12 mouse cellular contexts compared by ENCODE assay signal in genomic region chr4:58210557-58211090, GRCm38 (mm10). TPM values are rescaled to one million over a fixed set of nuclear protein-coding genes. Genes with fewer than 3 reads are reported as not detected.
A peak's percentile ranks its signal among the peaks of the same experiment; 100 is the strongest.
DNase-seq lines count a peak whose midpoint lies in the region; ATAC-seq and TF ChIP-seq lines count a peak whose summit lies in the region.
"Had no signal": no experiment of that assay in that cellular context is flagged by ENCODE, and none has a peak within 500 bp of the region (broad histone marks: within the 10 kb centered on the region; RNA-seq: fewer than 3 reads in every experiment).

No protein-coding gene starts in this region.

- no peaks in the 10 kb centered on the region for H3K36me3 ChIP-seq in kidney, postnatal 0 days (ENCODE audit: insufficient read depth, low read length)
- no peaks in the 10 kb centered on the region for H3K36me3 ChIP-seq in kidney, embryonic 15.5 days
- H3K36me3 ChIP-seq in ES-Bruce4 (ENCODE audit: control insufficient read depth, insufficient read depth, low read length, poor library complexity, severe bottlenecking): no peaks in the 10 kb centered on the region
- H3K36me3 ChIP-seq in forebrain, embryonic 15.5 days: no peaks in the 10 kb centered on the region
- H3K36me3 ChIP-seq: limb, embryonic 12.5 days had no signal

- DNase-seq in kidney, postnatal 0 days (ENCODE audit: low spot score): peak; percentile 48
- peak; percentile 5 for DNase-seq in ZHBTc4 (ENCODE audit: low read depth, low spot score)
- DNase-seq: gastrocnemius, postnatal 10 days; kidney, postnatal 25 days had no signal

- ATAC-seq in kidney, postnatal 0 days (replicated peaks; ENCODE audit: low FRiP score, low read depth): no peak
- ATAC-seq in kidney, embryonic 15.5 days (replicated peaks; ENCODE audit: low FRiP score): no peak
- no peak for ATAC-seq in erythroid progenitor cell, adult 5-6 weeks (replicated peaks; ENCODE audit: low FRiP score, poor library complexity, severe bottlenecking)
- ATAC-seq in forebrain, embryonic 15.5 days (replicated peaks): no peak
- ATAC-seq: activated CD4-positive, CD25-positive, alpha-beta regulatory T cell, adult 4 months had no signal

- no peak overlapping the region for H3K4me3 ChIP-seq in kidney, postnatal 0 days (replicated peaks; ENCODE audit: low read depth, low read length)
- no peak overlapping the region for H3K4me3 ChIP-seq in kidney, embryonic 15.5 days (replicated peaks)
- no peak overlapping the region for H3K4me3 ChIP-seq in ES-Bruce4 (ENCODE audit: low read depth, low read length)
- H3K4me3 ChIP-seq in cortical plate, adult 2 months (ENCODE audit: insufficient read depth, low read length): no peak overlapping the region
- no peak overlapping the region for H3K4me3 ChIP-seq in forebrain, embryonic 15.5 days
- H3K4me3 ChIP-seq: limb, embryonic 12.5 days; megakaryocyte, embryonic 14.5 days had no signal

- no peaks in the 10 kb centered on the region for H3K4me1 ChIP-seq in kidney, postnatal 0 days (replicated peaks; ENCODE audit: insufficient read depth, low read length)
- peaks cover 15% of the 10 kb centered on the region for H3K4me1 ChIP-seq in kidney, embryonic 15.5 days
- no peaks in the 10 kb centered on the region for H3K4me1 ChIP-seq in ES-Bruce4 (ENCODE audit: control insufficient read depth, insufficient read depth, low read length)
- H3K4me1 ChIP-seq in cortical plate, adult 2 months (ENCODE audit: control insufficient read depth, insufficient read depth, low read length): no peaks in the 10 kb centered on the region
- H3K4me1 ChIP-seq in forebrain, embryonic 15.5 days: peaks cover 9% of the 10 kb centered on the region

- TF ChIP-seq CTCF in kidney, postnatal 0 days (IDR thresholded peaks at IDR 0.05; ENCODE audit: low read depth): peak; percentile 55
- peak; percentile 48 for TF ChIP-seq CTCF in ES-Bruce4 (IDR thresholded peaks at IDR 0.05; ENCODE audit: low read depth, low read length)
- 0 out of 2 replicates have a peak, but pooled peaks have one; percentile 4 for TF ChIP-seq CTCF in cortical plate, adult 2 months (IDR thresholded peaks at IDR 0.05; ENCODE audit: extremely low read depth, insufficient read depth, low read length)

- no peaks in the 10 kb centered on the region for H3K9me3 ChIP-seq in kidney, postnatal 0 days (replicated peaks; ENCODE audit: low read length)
- no peaks in the 10 kb centered on the region for H3K9me3 ChIP-seq in kidney, embryonic 15.5 days (replicated peaks)
- H3K9me3 ChIP-seq in ES-Bruce4 (replicated peaks; ENCODE audit: control insufficient read depth, insufficient read depth, low read length, poor library complexity, severe bottlenecking): no peaks in the 10 kb centered on the region
- H3K9me3 ChIP-seq in forebrain, embryonic 15.5 days: no peaks in the 10 kb centered on the region
- H3K9me3 ChIP-seq: limb, embryonic 12.5 days; megakaryocyte, embryonic 14.5 days had no signal

- no peak overlapping the region for H3K27ac ChIP-seq in kidney, postnatal 0 days
- H3K27ac ChIP-seq in kidney, embryonic 15.5 days: no peak overlapping the region
- H3K27ac ChIP-seq in ES-Bruce4 (ENCODE audit: insufficient read depth, low read length): no peak overlapping the region
- no peak overlapping the region for H3K27ac ChIP-seq in cortical plate, adult 2 months (ENCODE audit: insufficient read depth, low read length)
- no peak overlapping the region for H3K27ac ChIP-seq in forebrain, embryonic 15.5 days (replicated peaks)
- H3K27ac ChIP-seq: limb, embryonic 12.5 days had no signal

- H3K4me2 ChIP-seq in kidney, postnatal 0 days (ENCODE audit: low read length): no peak overlapping the region
- no peak overlapping the region for H3K4me2 ChIP-seq in kidney, embryonic 15.5 days
- H3K4me2 ChIP-seq in forebrain, embryonic 15.5 days (replicated peaks): no peak overlapping the region
- H3K4me2 ChIP-seq: limb, embryonic 12.5 days had no signal

- no peak for TF ChIP-seq EP300 in ES-Bruce4 (IDR thresholded peaks at IDR 0.05; ENCODE audit: insufficient read depth, low read depth, low read length)

- no peak for TF ChIP-seq POLR2A in ES-Bruce4 (IDR thresholded peaks at IDR 0.05; ENCODE audit: insufficient read depth, low read length)
- no peak for TF ChIP-seq POLR2A in cortical plate, adult 2 months (IDR thresholded peaks at IDR 0.05; ENCODE audit: extremely low read depth, insufficient read depth, low read length)

- WGBS in kidney, postnatal 0 days: 57% methylated on average over 5 of the region's 5 CpGs
- WGBS in kidney, embryonic 15.5 days: 56% methylated on average over 5 of the region's 5 CpGs
- 60% methylated on average over 5 of the region's 5 CpGs for WGBS in forebrain, embryonic 15.5 days

- H3K9ac ChIP-seq in kidney, postnatal 0 days (ENCODE audit: low read depth, low read length): no peak overlapping the region
- H3K9ac ChIP-seq in kidney, embryonic 15.5 days: no peak overlapping the region
- H3K9ac ChIP-seq in ES-Bruce4 (ENCODE audit: low read depth, poor library complexity, severe bottlenecking): no peak overlapping the region
- no peak overlapping the region for H3K9ac ChIP-seq in forebrain, embryonic 15.5 days (replicated peaks)
- H3K9ac ChIP-seq: limb, embryonic 12.5 days had no signal

- peaks cover 7% of the 10 kb centered on the region; the same call in 1 of the 2 replicates for H3K27me3 ChIP-seq in kidney, postnatal 0 days (ENCODE audit: insufficient read depth, low read length)
- peaks cover 29% of the 10 kb centered on the region for H3K27me3 ChIP-seq in kidney, embryonic 15.5 days
- 0 out of 2 replicates have a peak, but pooled peaks cover 5% of the 10 kb centered on the region for H3K27me3 ChIP-seq in ES-Bruce4 (ENCODE audit: control insufficient read depth, insufficient read depth, low read length, poor library complexity, severe bottlenecking)
- peaks cover 14% of the 10 kb centered on the region for H3K27me3 ChIP-seq in forebrain, embryonic 15.5 days
- H3K27me3 ChIP-seq: limb, embryonic 12.5 days had no signal

RNA-seq across cellular contexts. Expression of gene Svep1, which starts 4.0 kb away (rescaled TPM):
- 2.4 and 2.5 TPM in 2 replicates for polyA plus RNA-seq in kidney, postnatal 0 days (2015; fragmentation: Nextera tagmentation; extraction: Ambion mirVana)
- polyA plus RNA-seq in kidney, embryonic 15.5 days (2015; fragmentation: Nextera tagmentation; extraction: Ambion mirVana): 3.9 and 4.7 TPM in 2 replicates
- polyA plus RNA-seq in ES-Bruce4 (2011; ENCODE audit: insufficient read depth, insufficient read length, low read depth, missing spikeins): 0.11 and 0.19 TPM in 2 replicates
- polyA plus RNA-seq in cortical plate, adult 2 months (2012; rRNA removed): 0.23 and 0.31 TPM in 2 replicates
- not detected in 2 replicates for total RNA-seq in erythroid progenitor cell, adult 5-6 weeks (2015; ENCODE audit: low replicate concordance)
- 0.26 and 0.30 TPM in 2 replicates for total RNA-seq in erythroid progenitor cell, adult 5-6 weeks (2017; ENCODE audit: low replicate concordance)
- 0.31 and 0.46 TPM in 2 replicates for polyA plus RNA-seq in forebrain, embryonic 15.5 days (2015; fragmentation: Nextera tagmentation; extraction: Ambion mirVana)
- polyA plus RNA-seq: activated CD4-positive, CD25-positive, alpha-beta regulatory T cell, adult 4 months had no signal

Comparison
In these comparisons a context has a peak if more than half of its experiments do, and no peak if none do; other contexts are left out.
1. CTCF ChIP-seq: peak in every context shown above with its lines; median percentile 55 in kidney, postnatal 0 days; 48 in ES-Bruce4; 4 in cortical plate, adult 2 months.